Mouse (Mus musculus): ENCODE measurements around the gene Wdr4.

GRCm38 (mm10) chr17:31566276-31566675 is 46.5 kb upstream of the Wdr4 start:
- TF ChIP-seq POLR2A (IDR thresholded peaks at IDR 0.05; ENCODE audit: insufficient read length, low read depth) (no peak), E2F4 (IDR thresholded peaks at IDR 0.05; ENCODE audit: insufficient read depth) (no peak), USF1 (IDR thresholded peaks at IDR 0.05; ENCODE audit: low read depth) (no peak)

All from myocyte (in vitro differentiated cells).